Mouse (Mus musculus) myocyte (in vitro differentiated cells): Measurements from ENCODE around the gene Olfr1395. TPM values are rescaled to one million over a fixed set of nuclear protein-coding genes. Genes with fewer than 3 reads are reported as not detected.

Experiments
- H3K27me3 ChIP-seq: one replicate; pipeline ENCODE4 v1.6.1; 2011; ENCODE audit not compliant: control insufficient read depth, insufficient read depth, insufficient read length
- H3K36me3 ChIP-seq: one replicate; pipeline ENCODE4 v1.6.1; 2011; ENCODE audit not compliant: control insufficient read depth, insufficient read depth
- H3K4me2 ChIP-seq: one replicate; pipeline ENCODE4 v1.6.1; 2011; ENCODE audit warnings: low read depth, control low read depth
- H3K4me3 ChIP-seq: one replicate; pipeline ENCODE4 v1.5.1; 2011; ENCODE audit warnings: mild to moderate bottlenecking, control low read depth, moderate library complexity
- H3K79me2 ChIP-seq: one replicate; pipeline ENCODE4 v1.6.1; 2011; ENCODE audit not compliant: control insufficient read depth, insufficient read depth
- H3ac ChIP-seq: one replicate; pipeline ENCODE4 v1.6.1; 2011; ENCODE audit not compliant: control insufficient read depth, insufficient read length
- CEBPB ChIP-seq: IDR thresholded peaks from 2 replicates; pipeline ENCODE4 v1.6.1; 2011; ENCODE audit warnings: mild to moderate bottlenecking, moderate library complexity; ENCODE audit not compliant: poor library complexity, insufficient read depth, severe bottlenecking
- E2F4 ChIP-seq: IDR thresholded peaks from one replicate; pipeline ENCODE4 v1.6.1; 2011; ENCODE audit warnings: mild to moderate bottlenecking, control low read depth, moderate library complexity; ENCODE audit not compliant: insufficient read depth
- MAX ChIP-seq: IDR thresholded peaks from one replicate; pipeline ENCODE4 v1.6.1; 2011; ENCODE audit warnings: low read depth, mild to moderate bottlenecking, control low read depth
- MYOD1 ChIP-seq, 3 experiments: IDR thresholded peaks; one replicate each; pipeline ENCODE4 v1.6.1; 2011; ENCODE audit warnings: control low read depth in 2 of 3, low read depth in 2 of 3, mild to moderate bottlenecking in 2 of 3, moderate library complexity in 1 of 3; ENCODE audit not compliant: insufficient read length in 2 of 3, control insufficient read depth in 1 of 3
- MYOG ChIP-seq, 3 experiments: IDR thresholded peaks; one replicate each; pipeline ENCODE4 v1.6.1; 2011; ENCODE audit warnings: control low read depth in 2 of 3, low read depth in 2 of 3, mild to moderate bottlenecking in 2 of 3; ENCODE audit not compliant: insufficient read length in 2 of 3, control insufficient read depth in 1 of 3, insufficient read depth in 1 of 3
- POLR2A ChIP-seq: IDR thresholded peaks from one replicate; pipeline ENCODE4 v1.6.1; 2011; ENCODE audit warnings: low read depth, mild to moderate bottlenecking, control low read depth, moderate library complexity; ENCODE audit not compliant: insufficient read length
- POLR2AphosphoS2 ChIP-seq: IDR thresholded peaks from one replicate; pipeline ENCODE4 v1.6.1; 2011; ENCODE audit warnings: low read depth, control low read depth; ENCODE audit not compliant: insufficient read length
- REST ChIP-seq: IDR thresholded peaks from one replicate; pipeline ENCODE4 v1.6.1; 2011; ENCODE audit warnings: mild to moderate bottlenecking, control low read depth, moderate library complexity; ENCODE audit not compliant: insufficient read depth, insufficient read length
- SRF ChIP-seq: IDR thresholded peaks from one replicate; pipeline ENCODE4 v1.6.1; 2011; ENCODE audit warnings: low read depth; ENCODE audit not compliant: control insufficient read depth, insufficient read length
- TCF12 ChIP-seq: IDR thresholded peaks from one replicate; pipeline ENCODE4 v1.6.1; 2011; ENCODE audit warnings: mild to moderate bottlenecking, control low read depth; ENCODE audit not compliant: poor library complexity, insufficient read depth, severe bottlenecking
- TCF3 ChIP-seq: IDR thresholded peaks from one replicate; pipeline ENCODE4 v1.6.1; 2011; ENCODE audit warnings: low read depth, control low read depth; ENCODE audit not compliant: insufficient read length
- USF1 ChIP-seq: IDR thresholded peaks from one replicate; pipeline ENCODE4 v1.6.1; 2011; ENCODE audit warnings: low read depth, mild to moderate bottlenecking, control low read depth, moderate library complexity
- polyA plus RNA-seq: library from polyadenylated mRNA; unstranded; fragments of >200 nt; fragmentation: generic; extraction: Trizol; gene quantifications from one replicate; pipeline ENCODE4 v1.2.1, GENCODE M21; 2012; ENCODE audit warnings: missing spikeins

Gene Olfr1395
- polyA plus RNA-seq, result not detected

GRCm38 (mm10) chr11:49141974-49142373, at the start of gene Olfr1395:
Gene Olfr1395, plus strand, starts transcription at chr11:49142274.
- no peak for TF ChIP-seq POLR2AphosphoS2
- TF ChIP-seq MYOD1 (IDR thresholded peaks at IDR 0.05; ENCODE audit: control insufficient read depth in 1 of 3, insufficient read length in 2 of 3, low read depth in 2 of 3), result no peak
- no peak for TF ChIP-seq TCF12
- TF ChIP-seq MAX, result no peak
- no peak for TF ChIP-seq CEBPB
- no peak for TF ChIP-seq E2F4
- TF ChIP-seq REST, result no peak
- no peak for TF ChIP-seq MYOG (IDR thresholded peaks at IDR 0.05; ENCODE audit: control insufficient read depth in 1 of 3, insufficient read depth in 1 of 3, insufficient read length in 2 of 3, low read depth in 2 of 3)
- no peak for TF ChIP-seq USF1
- no peak for TF ChIP-seq TCF3
- no peak for TF ChIP-seq SRF
- TF ChIP-seq POLR2A, result no peak
- Histone ChIP-seq H3ac (no peak within 1 kb of the TSS), H3K36me3 (no peaks in the 10 kb centered on the region), H3K4me2 (no peak within 1 kb of the TSS), H3K27me3 (peaks cover 21% of the 10 kb centered on the region), H3K4me3 (no peak within 1 kb of the TSS), H3K79me2 (no peaks in the 10 kb centered on the region)

GRCm38 (mm10) chr11:49092786-49093185, 49.3 kb upstream of the Olfr1395 start:
- Histone ChIP-seq H3ac (no peak overlapping the region), H3K36me3 (no peaks in the 10 kb centered on the region)
- no peak for TF ChIP-seq CEBPB
- no peak for TF ChIP-seq MYOG (IDR thresholded peaks at IDR 0.05; ENCODE audit: control insufficient read depth in 1 of 3, insufficient read depth in 1 of 3, insufficient read length in 2 of 3, low read depth in 2 of 3)
- TF ChIP-seq TCF3, result no peak
- TF ChIP-seq POLR2AphosphoS2, result no peak
- no peak for TF ChIP-seq POLR2A
- TF ChIP-seq MAX, result no peak
- no peak for TF ChIP-seq SRF
- no peak for TF ChIP-seq E2F4
- TF ChIP-seq TCF12, result no peak
- TF ChIP-seq USF1, result no peak
- TF ChIP-seq REST, result no peak
- TF ChIP-seq MYOD1 (IDR thresholded peaks at IDR 0.05; ENCODE audit: control insufficient read depth in 1 of 3, insufficient read length in 2 of 3, low read depth in 2 of 3), result no peak

GRCm38 (mm10) chr11:49093861-49094660, 48.0 kb upstream of the Olfr1395 start:
- Histone ChIP-seq H3K36me3 (no peaks in the 10 kb centered on the region), H3K4me2 (no peak overlapping the region), H3K79me2 (no peaks in the 10 kb centered on the region), H3K4me3 (no peak overlapping the region), H3ac (no peak overlapping the region), H3K27me3 (no peaks in the 10 kb centered on the region)
- TF ChIP-seq CEBPB (no peak), TCF3 (no peak), POLR2A (no peak), MYOG (IDR thresholded peaks at IDR 0.05; ENCODE audit: control insufficient read depth in 1 of 3, insufficient read depth in 1 of 3, insufficient read length in 2 of 3, low read depth in 2 of 3) (no peak), USF1 (no peak), REST (no peak), POLR2AphosphoS2 (no peak), SRF (no peak), MAX (no peak), MYOD1 (IDR thresholded peaks at IDR 0.05; ENCODE audit: control insufficient read depth in 1 of 3, insufficient read length in 2 of 3, low read depth in 2 of 3) (no peak), E2F4 (no peak), TCF12 (no peak)

More at GRCm38 (mm10) chr11:49092786-49093185, 49.3 kb upstream of the Olfr1395 start:
- no peak overlapping the region for H3K4me3 ChIP-seq
- no peaks in the 10 kb centered on the region for H3K27me3 ChIP-seq
- H3K79me2 ChIP-seq, result no peaks in the 10 kb centered on the region
- H3K4me2 ChIP-seq, result no peak overlapping the region

GRCm38 (mm10) chr11:49095367-49095766, 46.7 kb upstream of the Olfr1395 start:
- Histone ChIP-seq H3K4me2 (no peak overlapping the region), H3K36me3 (no peaks in the 10 kb centered on the region), H3K4me3 (no peak overlapping the region), H3K79me2 (no peaks in the 10 kb centered on the region), H3ac (no peak overlapping the region), H3K27me3 (no peaks in the 10 kb centered on the region)
- no peak for TF ChIP-seq USF1
- TF ChIP-seq CEBPB, result no peak
- no peak for TF ChIP-seq TCF3
- no peak for TF ChIP-seq REST
- TF ChIP-seq MAX, result no peak
- no peak for TF ChIP-seq POLR2AphosphoS2
- TF ChIP-seq MYOG (IDR thresholded peaks at IDR 0.05; ENCODE audit: control insufficient read depth in 1 of 3, insufficient read depth in 1 of 3, insufficient read length in 2 of 3, low read depth in 2 of 3), result no peak
- no peak for TF ChIP-seq SRF
- TF ChIP-seq E2F4, result no peak
- no peak for TF ChIP-seq TCF12
- no peak for TF ChIP-seq MYOD1 (IDR thresholded peaks at IDR 0.05; ENCODE audit: control insufficient read depth in 1 of 3, insufficient read length in 2 of 3, low read depth in 2 of 3)
- no peak for TF ChIP-seq POLR2A
